Mouse (Mus musculus) G1E (cell line): ENCODE measurements around the gene Ckmt2.

Source experiments
- CTCF ChIP-seq: IDR thresholded peaks from 2 replicates; pipeline ENCODE4 v1.5.1; 2012; ENCODE audit warnings: low read depth, low read length, inconsistent platforms, mixed read lengths
- GATA1 ChIP-seq: IDR thresholded peaks from 2 replicates; pipeline ENCODE4 v1.6.1; 2012; ENCODE audit warnings: borderline replicate concordance, low read length, inconsistent platforms, mixed read lengths

GRCm38 (mm10) chr13:91880256-91880655 lies 3.6 kb upstream of the Ckmt2 start:
- no peak for TF ChIP-seq CTCF
- no peak for TF ChIP-seq GATA1
